Mouse (Mus musculus) kidney, embryonic 14.5 days (tissue): ENCODE results near the gene Psmb2. TPM values are rescaled to one million over a fixed set of nuclear protein-coding genes. Genes with fewer than 3 reads are reported as not detected.

Source experiments
- ATAC-seq: fragments of 200-750 bp; cut with Nextera tagmentation; 2 replicates; pipeline ENCODE4 v1.8.0; 2017; ENCODE audit warnings: moderate number of reproducible peaks, mild to moderate bottlenecking, moderate TSS enrichment, moderate library complexity; ENCODE audit not compliant: low FRiP score, low TSS enrichment
- H3K27ac ChIP-seq: fragments of 300-500 bp; sonication (generic); 2 replicates; pipeline ENCODE4 v1.5.1; 2014; ENCODE audit warnings: low read depth, mild to moderate bottlenecking, low read length, moderate library complexity, mixed read lengths
- H3K27me3 ChIP-seq: fragments of 300-500 bp; sonication (generic); 2 replicates; pipeline ENCODE4 v1.6.1; 2014; ENCODE audit warnings: mild to moderate bottlenecking, low read length; ENCODE audit not compliant: control insufficient read depth, insufficient read depth
- H3K36me3 ChIP-seq: fragments of 300-500 bp; sonication (generic); 2 replicates; pipeline ENCODE4 v1.6.1; 2014; ENCODE audit warnings: low read length, mixed read lengths; ENCODE audit not compliant: control insufficient read depth, insufficient read depth
- H3K4me1 ChIP-seq: fragments of 300-500 bp; sonication (generic); 2 replicates; pipeline ENCODE4 v1.6.1; 2014; ENCODE audit warnings: low read length, mixed read lengths; ENCODE audit not compliant: control insufficient read depth, insufficient read depth
- H3K4me2 ChIP-seq: fragments of 300-500 bp; sonication (generic); replicated peaks from 2 replicates; pipeline ENCODE4 v1.6.1; 2014; ENCODE audit warnings: low read depth, mild to moderate bottlenecking, low read length
- H3K4me3 ChIP-seq: fragments of 300-500 bp; sonication (generic); 2 replicates; pipeline ENCODE4 v1.5.1; 2014; ENCODE audit warnings: mild to moderate bottlenecking, low read length
- H3K9ac ChIP-seq: fragments of 300-500 bp; sonication (generic); 2 replicates; pipeline ENCODE4 v1.6.1; 2014; ENCODE audit warnings: low read depth, mild to moderate bottlenecking, low read length, moderate library complexity
- H3K9me3 ChIP-seq: fragments of 300-500 bp; sonication (generic); 2 replicates; pipeline ENCODE4 v1.6.1; 2016; ENCODE audit warnings: low read length; ENCODE audit not compliant: control insufficient read depth
- WGBS: fragments of 180-500 bp; shearing (Covaris S2); extraction: QIAGEN DNeasy Blood & Tissue Kit; methylation state at CpG from one replicate; pipeline ENCODE4 v1.1.7; 2014; 5-methylcytosine and 5-hydroxymethylcytosine counted together
- polyA plus RNA-seq: library from polyadenylated mRNA; unstranded; fragments of >200 nt; fragmentation: Nextera tagmentation; extraction: Ambion mirVana; gene quantifications from 2 replicates; pipeline ENCODE4 v1.2.1, GENCODE M21; 2014

The Psmb2 gene
- polyA plus RNA-seq, 1 experiment from 2014 or later = 510 TPM

DNA sequence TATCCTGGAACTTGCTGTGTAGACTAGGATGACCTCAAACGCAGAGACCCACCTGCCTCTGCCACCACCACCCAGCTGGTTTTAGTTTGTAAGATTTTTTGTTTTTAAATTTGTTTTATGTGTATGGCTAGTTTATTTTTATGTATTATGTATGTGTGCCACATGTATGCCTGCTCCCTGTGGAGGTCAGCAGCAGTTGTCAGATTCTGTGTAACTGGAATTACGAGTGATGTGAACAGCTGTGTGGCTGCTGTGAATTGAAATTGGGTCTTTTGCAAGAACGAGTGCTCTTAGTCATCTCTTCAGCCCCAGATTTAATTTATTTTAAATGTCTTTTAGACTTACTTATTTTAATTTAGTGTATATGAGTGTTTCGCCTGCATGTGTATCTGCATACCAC lies 19.5 kb downstream of the Psmb2 start:
- ATAC-seq = no peak
- H3K4me3 ChIP-seq = no peak overlapping the region
- H3K27me3 ChIP-seq = no peaks in the 10 kb centered on the region
- H3K36me3 ChIP-seq = peaks cover 56% of the 10 kb centered on the region
- WGBS = 84% methylated on average over 4 of the region's 4 CpGs
- no peaks in the 10 kb centered on the region for H3K4me1 ChIP-seq
- H3K9me3 ChIP-seq = no peaks in the 10 kb centered on the region
- no peak overlapping the region for H3K9ac ChIP-seq
- no peak overlapping the region for H3K27ac ChIP-seq
- H3K4me2 ChIP-seq = no peak overlapping the region

DNA sequence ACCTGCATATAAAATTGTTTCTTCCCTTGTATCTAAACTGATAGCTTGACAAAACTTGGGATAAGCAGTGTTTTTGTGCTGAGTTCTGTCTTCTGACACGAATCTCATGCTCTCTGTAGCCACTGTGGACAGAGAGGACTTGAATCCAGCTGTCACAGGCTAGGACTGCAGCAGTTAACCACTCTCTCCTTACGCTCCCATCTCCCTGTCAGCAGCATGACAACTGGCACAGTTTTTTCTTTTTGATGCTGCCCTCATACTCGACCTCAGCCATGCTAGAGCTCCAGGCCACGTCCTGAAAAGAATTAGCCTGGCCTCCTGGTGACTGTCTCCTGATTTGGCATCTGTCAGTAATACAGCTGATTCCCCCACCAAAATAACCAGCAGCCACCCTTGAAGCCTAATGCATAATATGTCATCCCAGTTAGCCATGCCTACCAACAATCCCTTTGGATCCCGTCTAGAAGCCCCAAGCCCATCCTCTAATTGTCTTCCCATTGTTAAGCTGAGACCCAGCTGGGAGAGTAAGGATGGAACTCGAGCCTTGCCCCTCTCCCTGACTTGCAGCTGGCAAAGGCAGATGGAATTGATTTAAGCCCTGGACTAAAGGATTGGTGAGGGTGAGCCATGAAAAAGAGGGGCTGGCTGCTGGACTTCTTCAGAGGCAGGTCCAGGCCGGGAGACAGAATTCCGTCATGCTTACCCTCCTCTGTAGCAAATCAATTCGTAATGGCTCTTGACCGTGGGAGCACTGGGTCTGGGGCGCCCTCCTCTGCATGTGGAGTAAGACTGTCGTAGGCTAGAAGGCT lies 29.4 kb downstream of the Psmb2 start:
- H3K4me3 ChIP-seq = no peak overlapping the region
- no peak overlapping the region for H3K4me2 ChIP-seq
- 78% methylated on average over 12 of the region's 12 CpGs for WGBS
- H3K36me3 ChIP-seq = peaks cover 72% of the 10 kb centered on the region
- no peak overlapping the region for H3K9ac ChIP-seq
- no peak overlapping the region for H3K27ac ChIP-seq
- ATAC-seq = no peak
- no peaks in the 10 kb centered on the region for H3K9me3 ChIP-seq
- H3K27me3 ChIP-seq = no peaks in the 10 kb centered on the region
- H3K4me1 ChIP-seq = no peaks in the 10 kb centered on the region

DNA sequence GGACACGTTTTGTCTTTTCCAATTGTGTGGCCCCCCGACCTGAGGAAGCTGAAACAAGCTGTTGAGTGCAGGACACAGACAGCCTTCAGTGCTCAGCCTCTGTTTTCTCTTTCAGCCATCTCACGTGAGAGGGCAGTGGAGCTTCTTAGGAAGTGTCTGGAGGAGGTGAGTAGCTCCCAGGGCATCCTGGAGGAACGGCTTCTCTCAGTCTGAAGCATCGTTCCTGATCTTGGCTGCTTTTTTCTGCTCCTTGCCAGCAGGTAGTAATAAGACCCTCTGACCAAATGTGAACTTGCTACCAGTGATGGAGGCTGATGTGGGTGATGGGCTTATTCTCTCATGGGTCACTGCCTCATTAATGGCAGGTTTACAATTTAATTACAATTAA lies 30.0 kb downstream of the Psmb2 start:
- 80% methylated on average over 5 of the region's 5 CpGs for WGBS
- Histone ChIP-seq H3K36me3 (peaks cover 69% of the 10 kb centered on the region), H3K4me2 (no peak overlapping the region)

DNA sequence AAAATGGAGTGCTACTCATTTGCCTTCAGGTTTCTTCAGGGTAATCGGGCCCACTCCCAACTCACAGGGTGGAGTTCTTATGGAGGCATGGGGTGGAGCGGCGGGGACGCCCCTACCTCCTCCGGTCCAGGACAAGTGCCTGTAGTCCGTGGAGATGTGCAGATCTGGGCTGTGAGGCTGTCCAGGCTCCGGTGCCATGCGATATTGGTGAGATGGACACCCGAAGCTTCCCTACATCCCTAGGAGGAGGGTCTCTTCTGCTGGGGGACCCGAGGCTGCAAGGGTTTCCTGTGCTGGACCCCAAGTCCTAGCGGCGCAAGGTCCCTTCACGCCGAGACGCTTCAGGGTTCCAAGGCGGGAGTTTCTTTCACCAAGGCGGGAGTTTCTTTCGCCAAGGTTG lies 54.7 kb downstream of the Psmb2 start:
- Histone ChIP-seq H3K4me3 (no peak overlapping the region), H3K4me2 (no peak overlapping the region; the same call in 1 of the 2 replicates)
- no peak for ATAC-seq

More for the DNA sequence above, 30.0 kb downstream of the Psmb2 start:
- Histone ChIP-seq H3K27me3 (no peaks in the 10 kb centered on the region), H3K4me1 (no peaks in the 10 kb centered on the region), H3K27ac (no peak overlapping the region), H3K9me3 (no peaks in the 10 kb centered on the region), H3K4me3 (no peak overlapping the region), H3K9ac (no peak overlapping the region)
- ATAC-seq = no peak

DNA sequence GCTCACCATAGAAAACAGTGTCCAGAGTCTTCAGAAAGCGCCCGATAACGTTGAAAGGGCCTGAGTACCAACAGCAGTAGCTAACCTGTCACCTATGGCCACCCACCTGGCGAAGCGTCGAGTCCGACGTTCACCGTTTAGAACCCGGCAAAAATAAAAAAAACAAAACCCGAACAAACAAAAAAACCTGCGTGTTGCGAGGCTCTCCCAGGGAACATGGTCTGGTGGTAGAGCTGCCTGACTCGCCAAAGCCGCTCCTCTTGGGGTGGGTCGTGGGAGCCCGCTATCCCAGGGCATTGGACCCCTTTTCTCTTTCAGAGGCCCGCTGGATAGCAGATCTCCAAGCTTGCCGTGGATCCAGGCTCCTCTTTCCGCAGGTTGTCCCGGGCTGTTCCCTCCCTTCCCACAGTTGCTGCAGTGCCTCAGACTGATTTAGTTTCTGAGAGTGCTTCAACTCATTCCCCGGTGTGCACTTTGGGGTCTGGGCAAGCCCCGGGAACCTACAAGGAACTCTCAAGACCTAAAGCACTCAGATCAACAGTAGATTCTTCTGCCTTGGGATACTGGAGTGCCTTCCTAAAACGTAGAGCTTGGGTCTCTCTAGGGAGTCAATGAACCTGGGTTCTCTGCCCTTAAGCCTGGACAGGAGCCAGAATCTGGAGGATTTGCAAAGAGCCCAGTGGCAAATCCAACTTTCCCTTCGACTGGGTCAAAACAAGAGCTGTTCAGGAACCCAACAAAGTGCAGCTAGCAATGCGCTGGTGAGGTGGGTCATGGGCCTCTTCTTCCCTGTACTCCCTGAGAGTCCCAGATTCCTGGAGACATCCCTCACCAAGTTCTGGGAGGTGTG lies 55.3 kb downstream of the Psmb2 start:
- H3K27me3 ChIP-seq = peaks cover 87% of the 10 kb centered on the region
- no peak overlapping the region for H3K9ac ChIP-seq
- no peak overlapping the region; the same call in 1 of the 2 replicates for H3K4me2 ChIP-seq
- no peaks in the 10 kb centered on the region for H3K36me3 ChIP-seq
- no peak overlapping the region for H3K4me3 ChIP-seq
- WGBS = 5% methylated on average over 26 of the region's 26 CpGs
- no peak for ATAC-seq
- H3K4me1 ChIP-seq = no peaks in the 10 kb centered on the region; the same call in 1 of the 2 replicates
- no peak overlapping the region for H3K27ac ChIP-seq
- no peaks in the 10 kb centered on the region for H3K9me3 ChIP-seq

More for the DNA sequence above, 54.7 kb downstream of the Psmb2 start:
- H3K27ac ChIP-seq = no peak overlapping the region
- 2% methylated on average over 18 of the region's 18 CpGs for WGBS
- no peak overlapping the region for H3K9ac ChIP-seq
- H3K9me3 ChIP-seq = no peaks in the 10 kb centered on the region
- H3K4me1 ChIP-seq = no peaks in the 10 kb centered on the region; the same call in 1 of the 2 replicates
- peaks cover 81% of the 10 kb centered on the region for H3K27me3 ChIP-seq
- H3K36me3 ChIP-seq = no peaks in the 10 kb centered on the region

GRCm38 (mm10) chr4:126734001-126734603 lies 56.7 kb downstream of the Psmb2 start:
- no peaks in the 10 kb centered on the region for H3K36me3 ChIP-seq
- 2% methylated on average over 16 of the region's 16 CpGs for WGBS

GRCm38 (mm10) chr4:126734700-126735381 lies 57.4 kb downstream of the Psmb2 start:
- no peaks in the 10 kb centered on the region; the same call in 1 of the 2 replicates for H3K4me1 ChIP-seq
- no peak for ATAC-seq
- peaks cover 95% of the 10 kb centered on the region for H3K27me3 ChIP-seq
- no peaks in the 10 kb centered on the region for H3K9me3 ChIP-seq
- no peaks in the 10 kb centered on the region for H3K36me3 ChIP-seq
- H3K9ac ChIP-seq = peak overlapping the region; percentile 23; the same call in 1 of the 2 replicates
- 4% methylated on average over 50 of the region's 51 CpGs for WGBS
- H3K4me3 ChIP-seq = peak overlapping the region; percentile 30
- no peak overlapping the region for H3K27ac ChIP-seq
- H3K4me2 ChIP-seq = peak overlapping the region; percentile 10

More at GRCm38 (mm10) chr4:126734001-126734603, 56.7 kb downstream of the Psmb2 start:
- Histone ChIP-seq H3K4me1 (no peaks in the 10 kb centered on the region; the same call in 1 of the 2 replicates), H3K4me3 (0 out of 2 replicates have a peak overlapping the region, but pooled peaks have one; percentile 1), H3K4me2 (no peak overlapping the region), H3K27me3 (peaks cover 97% of the 10 kb centered on the region), H3K9ac (no peak overlapping the region), H3K9me3 (no peaks in the 10 kb centered on the region), H3K27ac (no peak overlapping the region)
- no peak for ATAC-seq

- ATAC-seq = no peak
- Histone ChIP-seq H3K4me1 (no peaks in the 10 kb centered on the region; the same call in 1 of the 2 replicates), H3K27ac (no peak overlapping the region), H3K36me3 (no peaks in the 10 kb centered on the region), H3K9me3 (no peaks in the 10 kb centered on the region), H3K9ac (peak overlapping the region; percentile 23), H3K4me2 (peak overlapping the region; percentile 10), H3K27me3 (peaks cover 88% of the 10 kb centered on the region), H3K4me3 (peak overlapping the region; percentile 30)
- WGBS = 1% methylated on average over 58 of the region's 62 CpGs
These were observed 58.1 kb downstream of the Psmb2 start for GRCm38 (mm10) chr4:126735382-126736000.
